Mouse (Mus musculus) thymus, adult 2 months (tissue): ENCODE measurements around the gene Cant1. TPM values are rescaled to one million over a fixed set of nuclear protein-coding genes. Genes with fewer than 3 reads are reported as not detected.
"Not testable (repeated sequence)": the region's sequence is repeated elsewhere in the genome, so short reads cannot be mapped to it uniquely, and the experiment has no call there.

ENCODE experiments used
- DNase-seq: peaks from one replicate; pipeline ENCODE4 v3.0.0; 2021
- H3K27ac ChIP-seq: fragments of 200-500 bp; 2 replicates; pipeline ENCODE4 v1.5.1; 2012; ENCODE audit warnings: low read length, control low read depth; ENCODE audit not compliant: control insufficient read depth, insufficient read depth
- H3K27me3 ChIP-seq: fragments of 200-500 bp; 2 replicates; pipeline ENCODE4 v1.6.1; 2012; ENCODE audit warnings: mild to moderate bottlenecking, low read length, moderate library complexity, mixed read lengths; ENCODE audit not compliant: control insufficient read depth, insufficient read depth
- H3K36me3 ChIP-seq: fragments of 200-500 bp; 2 replicates; pipeline ENCODE4 v1.6.1; 2012; ENCODE audit warnings: mild to moderate bottlenecking, low read length, moderate library complexity; ENCODE audit not compliant: control insufficient read depth, insufficient read depth
- H3K4me1 ChIP-seq: fragments of 200-500 bp; replicated peaks from 2 replicates; pipeline ENCODE4 v1.6.1; 2012; ENCODE audit warnings: low read length; ENCODE audit not compliant: control insufficient read depth, insufficient read depth
- H3K4me3 ChIP-seq: fragments of 200-500 bp; 2 replicates; pipeline ENCODE4 v1.5.1; 2012; ENCODE audit warnings: mild to moderate bottlenecking, low read length, control low read depth, moderate library complexity; ENCODE audit not compliant: control insufficient read depth, insufficient read depth
- CTCF ChIP-seq: fragments of 200-500 bp; IDR thresholded peaks from 2 replicates; pipeline ENCODE4 v1.5.1; 2012; ENCODE audit warnings: mild to moderate bottlenecking, control low read depth, low read length, moderate library complexity, borderline replicate concordance; ENCODE audit not compliant: control insufficient read depth, poor library complexity, insufficient read depth; ENCODE audit errors: extremely low read depth
- POLR2A ChIP-seq: fragments of 200-500 bp; IDR thresholded peaks from 2 replicates; pipeline ENCODE4 v1.6.1; 2012; ENCODE audit warnings: mild to moderate bottlenecking, low read length, control low read depth, moderate library complexity; ENCODE audit not compliant: control insufficient read depth, poor library complexity, insufficient read depth; ENCODE audit errors: extremely low read depth
- WGBS: fragments of 180-500 bp; shearing (Covaris S2); methylation state at CpG from one replicate; pipeline ENCODE4 v1.1.7; 2018; 5-methylcytosine and 5-hydroxymethylcytosine counted together
- polyA plus RNA-seq: library from polyadenylated mRNA; depleted of rRNA; stranded (reverse); fragments of >200 nt; gene quantifications from 2 replicates; pipeline ENCODE4 v1.2.3, GENCODE M21; 2012

Gene Cant1
- polyA plus RNA-seq, 1 experiment = 100 TPM

DNA sequence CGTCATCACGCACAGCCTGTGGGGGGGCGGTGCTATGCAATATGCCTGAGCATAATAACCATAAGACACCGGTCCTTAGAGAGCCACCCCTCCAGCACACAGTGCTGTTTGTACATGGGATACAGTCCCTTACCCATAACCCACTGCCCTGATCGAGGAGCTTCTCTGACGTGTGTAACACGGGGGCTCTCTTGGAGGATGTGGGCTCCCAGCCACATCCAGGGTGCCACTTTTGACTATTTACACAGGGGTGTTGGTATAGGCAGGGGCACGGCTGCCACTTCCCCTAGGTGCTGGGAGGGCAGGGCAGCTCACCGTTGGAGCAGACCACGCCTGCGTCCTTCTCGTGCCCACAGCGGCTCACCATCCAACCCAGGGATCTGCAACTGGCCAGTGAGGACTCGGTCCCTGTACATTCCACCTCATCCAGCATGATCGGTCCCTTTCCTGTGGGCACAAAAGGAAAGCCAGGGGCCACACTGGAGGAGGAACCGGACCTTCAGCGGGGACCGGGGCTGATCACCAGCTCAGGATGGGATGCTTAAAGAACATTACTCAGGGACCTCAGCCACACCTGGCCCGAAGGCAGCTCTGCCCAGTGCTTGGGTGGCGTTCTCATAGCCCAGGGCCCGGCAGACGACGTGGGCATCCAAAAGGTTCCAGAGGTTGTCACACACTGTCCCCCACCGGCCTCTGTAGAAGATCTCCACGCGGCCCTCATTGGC, 20.9 kb downstream of the Cant1 start:
- Histone ChIP-seq H3K4me1 (peaks cover 41% of the 10 kb centered on the region), H3K27me3 (no peaks in the 10 kb centered on the region), H3K36me3 (peaks cover 19% of the 10 kb centered on the region), H3K27ac (no peak overlapping the region), H3K4me3 (no peak overlapping the region)
- TF ChIP-seq POLR2A (no peak), CTCF (no peak)
- no peak for DNase-seq
- 79% methylated on average over 26 of the region's 26 CpGs for WGBS

DNA sequence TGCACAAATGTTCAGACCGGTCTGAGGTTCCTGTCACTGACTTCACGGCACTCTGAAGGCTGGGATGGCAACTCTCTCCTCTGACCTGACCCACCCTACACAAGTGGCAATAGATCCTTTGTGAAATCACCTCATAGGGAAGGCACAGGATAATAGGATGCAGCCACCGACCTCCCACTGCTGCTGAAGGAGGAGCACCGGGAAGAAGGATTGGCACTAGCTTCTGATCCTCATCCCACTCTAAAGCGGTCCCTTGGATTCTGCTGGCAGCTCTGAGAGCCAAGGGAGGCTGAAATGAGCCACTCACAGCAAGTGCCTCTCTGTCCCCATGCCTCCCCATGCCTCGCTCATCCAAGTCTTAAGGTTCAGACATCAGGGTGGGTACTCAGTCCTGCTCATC, 24.3 kb downstream of the Cant1 start:
- WGBS = 95% methylated on average over 6 of the region's 6 CpGs
- H3K4me1 ChIP-seq = peaks cover 15% of the 10 kb centered on the region
- H3K4me3 ChIP-seq = no peak overlapping the region
- no peak for TF ChIP-seq CTCF
- no peak for TF ChIP-seq POLR2A
- H3K27ac ChIP-seq = no peak overlapping the region
- DNase-seq = no peak
- H3K27me3 ChIP-seq = no peaks in the 10 kb centered on the region
- peaks cover 21% of the 10 kb centered on the region for H3K36me3 ChIP-seq

DNA sequence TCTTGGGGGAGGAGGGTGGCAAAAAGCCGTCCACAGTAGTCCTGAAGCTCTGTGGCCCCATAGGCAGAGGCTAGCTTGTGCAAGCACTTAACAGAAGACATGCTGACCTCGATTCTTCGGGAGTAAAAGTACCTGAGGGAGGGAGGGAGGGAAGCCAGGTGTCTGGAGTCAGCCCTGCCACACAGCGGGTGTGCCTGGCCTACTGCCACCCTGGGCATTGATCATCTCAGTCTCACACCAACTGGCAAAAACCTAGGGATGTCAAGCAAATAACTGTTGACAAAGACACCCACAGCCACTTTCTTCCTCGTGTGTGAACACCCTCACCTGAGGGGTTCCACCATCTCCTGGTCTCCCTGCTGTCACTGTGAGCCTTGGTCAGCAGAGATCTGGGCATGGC, 24.9 kb downstream of the Cant1 start:
- TF ChIP-seq CTCF (no peak), POLR2A (no peak)
- no peak overlapping the region for H3K27ac ChIP-seq
- H3K4me3 ChIP-seq = no peak overlapping the region
- H3K4me1 ChIP-seq = peaks cover 12% of the 10 kb centered on the region
- no peaks in the 10 kb centered on the region for H3K27me3 ChIP-seq
- no peak for DNase-seq
- H3K36me3 ChIP-seq = peaks cover 21% of the 10 kb centered on the region
- 81% methylated on average over 5 of the region's 5 CpGs for WGBS

DNA sequence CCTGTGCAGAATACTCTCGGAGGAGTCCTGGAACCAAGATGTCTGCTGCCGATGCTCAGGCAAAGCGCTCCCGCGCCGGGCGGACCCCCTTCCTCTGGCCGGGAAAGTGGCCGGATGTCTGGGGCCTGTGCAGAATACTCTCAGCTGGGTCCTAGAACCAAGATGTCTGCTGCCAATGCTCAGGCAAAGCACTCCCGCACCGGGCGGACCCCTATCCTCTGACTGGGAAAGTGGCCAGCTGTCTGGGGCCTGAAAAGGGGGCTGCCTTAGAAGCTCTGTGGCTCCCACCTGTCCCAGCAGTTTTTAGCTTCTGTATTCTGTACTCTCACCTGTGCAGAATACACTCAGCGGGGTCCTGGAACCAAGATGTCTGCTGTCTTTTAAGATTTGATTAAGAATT, 31.1 kb downstream of the Cant1 start:
- H3K27ac ChIP-seq, H3K4me3 ChIP-seq, H3K36me3 ChIP-seq, H3K4me1 ChIP-seq, DNase-seq, H3K27me3 ChIP-seq: not testable (repeated sequence)
- WGBS = 96% methylated on average over 13 of the region's 13 CpGs

DNA sequence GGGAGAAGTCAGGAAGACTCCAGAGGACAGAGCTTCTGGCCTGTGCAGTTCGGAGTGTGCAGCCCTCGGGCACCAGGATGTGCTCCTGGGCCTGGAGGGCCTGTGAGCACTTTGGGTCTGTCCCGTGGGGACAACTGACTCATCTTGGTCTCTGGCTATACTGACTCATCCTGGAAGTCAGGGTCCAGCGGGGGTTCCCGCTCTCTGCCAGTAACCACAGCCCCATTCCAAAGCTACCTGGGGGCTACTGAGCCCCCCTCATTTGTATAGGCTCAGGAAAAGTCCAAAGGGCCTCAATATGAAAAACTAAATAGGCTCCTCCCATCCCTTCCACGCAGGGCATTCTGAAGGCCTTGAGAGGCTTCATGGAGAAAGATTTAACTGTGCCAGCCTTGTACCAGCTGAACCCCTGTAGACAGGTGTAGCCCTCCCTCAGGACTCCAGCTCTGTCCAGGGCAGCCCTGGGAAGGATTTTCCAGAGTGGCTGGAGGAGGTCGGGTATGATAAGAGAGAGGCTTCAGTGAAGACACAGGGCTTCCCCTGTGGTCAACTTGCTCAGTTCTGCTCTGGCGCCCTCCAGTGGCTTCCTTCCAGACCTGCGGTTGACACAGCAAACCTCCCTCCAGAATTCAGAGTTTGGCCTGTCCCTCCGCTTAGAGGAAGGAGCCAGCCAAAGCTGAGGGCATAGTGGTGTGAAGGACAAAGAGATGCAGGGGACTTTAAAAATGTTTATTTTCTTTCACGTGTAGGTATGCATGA, 39.5 kb downstream of the Cant1 start:
- H3K4me3 ChIP-seq = no peak overlapping the region
- TF ChIP-seq CTCF (peak; percentile 77), POLR2A (no peak)
- H3K27me3 ChIP-seq = no peaks in the 10 kb centered on the region
- WGBS = 52% methylated on average over 11 of the region's 11 CpGs
- DNase-seq = peak; percentile 82
- H3K4me1 ChIP-seq = no peaks in the 10 kb centered on the region
- H3K36me3 ChIP-seq = no peaks in the 10 kb centered on the region
- no peak overlapping the region for H3K27ac ChIP-seq

DNA sequence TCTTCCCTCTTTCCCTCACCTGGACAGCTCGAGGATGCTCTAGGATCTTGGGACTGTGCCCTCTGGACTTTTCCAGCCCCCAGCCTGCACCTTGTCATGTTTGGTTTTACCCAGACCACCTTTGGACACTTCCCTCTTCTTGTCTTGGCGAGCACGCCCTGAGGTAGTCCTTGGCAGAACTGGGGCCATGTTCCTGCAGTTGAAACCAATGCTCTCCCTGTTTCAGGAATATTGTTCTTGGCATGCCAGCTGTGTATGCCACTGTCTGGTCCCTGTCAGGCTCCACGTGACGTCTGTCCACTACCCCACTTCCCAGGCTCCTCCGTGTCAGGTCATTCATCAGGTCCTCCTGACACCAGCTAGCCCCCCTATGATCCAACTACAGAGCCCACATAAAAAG, 40.2 kb downstream of the Cant1 start:
- no peaks in the 10 kb centered on the region for H3K27me3 ChIP-seq
- 97% methylated on average over 6 of the region's 6 CpGs for WGBS
- H3K36me3 ChIP-seq = no peaks in the 10 kb centered on the region
- H3K4me3 ChIP-seq = no peak overlapping the region
- no peak overlapping the region for H3K27ac ChIP-seq
- H3K4me1 ChIP-seq = no peaks in the 10 kb centered on the region
- TF ChIP-seq CTCF (no peak), POLR2A (no peak)
- no peak for DNase-seq

DNA sequence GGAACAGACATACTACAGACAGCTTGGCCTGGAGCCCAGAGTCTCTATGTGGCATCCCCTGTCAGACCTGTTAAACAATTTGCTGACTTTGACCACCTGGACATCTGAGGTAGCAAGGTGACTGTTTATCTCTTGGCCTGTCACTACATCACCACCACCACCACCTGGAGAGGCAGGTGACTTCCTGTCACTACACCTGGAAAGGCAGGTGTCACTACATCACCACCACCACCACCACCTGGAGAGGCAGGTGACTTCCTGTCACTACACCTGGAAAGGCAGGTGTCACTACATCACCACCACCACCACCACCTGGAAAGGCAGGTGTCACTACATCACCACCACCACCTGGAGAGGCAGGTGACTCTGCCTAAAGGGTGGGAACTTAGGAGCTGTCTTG, 42.6 kb downstream of the Cant1 start:
- H3K4me3 ChIP-seq, H3K27me3 ChIP-seq, H3K36me3 ChIP-seq, H3K4me1 ChIP-seq, H3K27ac ChIP-seq, DNase-seq: not testable (repeated sequence)
